Mouse (Mus musculus): ENCODE results near the gene Vipr2.

- no peak for TF ChIP-seq FLI1 (IDR thresholded peaks at IDR 0.05; ENCODE audit: low read length)
- TF ChIP-seq GATA1 (IDR thresholded peaks at IDR 0.05; ENCODE audit: borderline replicate concordance, low read length) = no peak
These were observed 29.8 kb upstream of the Vipr2 start, which contains the start of gene Zfp386 for GRCm38 (mm10) chr12:116047440-116048377.

All from megakaryocyte, embryonic 14.5 days (primary cell).